Mouse (Mus musculus) inflammation-experienced regulatory T-cells (primary cell): ENCODE measurements around the gene Atp6ap2. TPM values are rescaled to one million over a fixed set of nuclear protein-coding genes. Genes with fewer than 3 reads are reported as not detected.

Experiments used
- polyA plus RNA-seq, 2 experiments: library from polyadenylated mRNA; unstranded; fragments of 100-300 nt; shearing (Covaris generic); gene quantifications; one replicate each; pipeline ENCODE4 v1.2.1; 2017

Atp6ap2 gene
- 10 to 100 TPM; 72.9 to 78.4 TPM for polyA plus RNA-seq

GRCm38 (mm10) chrX:12587192-12587957 is at the start of gene Atp6ap2:
Gene Atp6ap2, plus strand, starts transcription at chrX:12587801.

Other genes with a start within 250 kb of the Atp6ap2 start
- gene 1810030O07Rik, start 85.9 kb downstream of the Atp6ap2 start, polyA plus RNA-seq = 10 to 100 TPM; 59.1 to 62.7 TPM
- gene Med14, start 174.3 kb downstream of the Atp6ap2 start, polyA plus RNA-seq = 10 to 100 TPM; 47.4 to 49.5 TPM